Mouse (Mus musculus) thymus, postnatal 36 days (tissue): ENCODE results near the gene C2cd4d.

ENCODE experiments used
- DNase-seq, 2 experiments: peaks; one replicate each; pipeline ENCODE4 v3.0.0; 2022; ENCODE audit warnings: mixed read lengths in 2 of 2

The C2cd4d gene

DNA sequence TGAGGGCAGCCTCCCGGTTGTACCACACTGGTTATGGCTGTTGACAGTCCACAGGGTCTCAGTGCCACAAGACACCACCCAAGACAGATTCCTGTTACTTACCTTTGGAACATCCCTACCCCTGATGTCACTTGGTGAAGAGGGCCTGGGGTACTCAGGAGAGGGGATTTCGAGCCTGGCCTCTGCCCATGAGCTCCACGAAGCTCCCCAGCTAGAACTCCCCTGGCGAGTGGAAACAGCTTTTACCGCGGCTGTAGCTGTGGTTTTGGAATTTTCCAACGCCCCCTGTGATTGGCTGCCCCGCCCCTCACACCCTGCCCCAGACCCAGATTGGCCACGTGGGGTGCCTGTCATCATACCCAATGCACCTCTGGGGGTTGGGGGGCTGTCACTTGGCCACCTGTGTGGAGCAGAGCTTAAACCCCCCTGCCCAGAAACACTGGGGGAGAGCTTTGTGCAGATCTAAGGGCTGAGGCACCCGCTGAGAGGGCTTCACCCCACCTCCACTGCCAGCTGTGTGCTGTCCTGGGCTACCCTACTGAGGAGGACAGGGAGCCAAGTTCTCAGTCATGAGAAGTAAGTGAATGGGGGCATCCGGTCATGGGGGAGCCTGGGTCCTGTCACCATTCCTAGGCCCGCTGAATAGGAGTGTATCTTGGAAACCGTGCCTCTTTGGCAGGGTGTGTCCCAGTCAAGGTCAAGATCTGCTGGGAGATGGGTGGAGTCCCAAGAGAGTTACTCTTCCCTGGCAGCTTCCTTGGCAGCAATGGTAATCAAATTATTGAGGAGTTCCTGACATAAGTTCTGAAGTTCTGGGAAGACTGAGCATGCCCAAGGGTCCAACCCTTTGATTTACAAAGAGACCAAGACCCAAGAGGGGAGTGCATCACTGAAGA is 15.0 kb downstream of the C2cd4d start:
- peak; percentile 96 to 98 for DNase-seq

GRCm38 (mm10) chr3:94379831-94380510 is 17.7 kb downstream of the C2cd4d start:
- DNase-seq, result peak; percentile 30 to 31

- peak; percentile 64 to 75 for DNase-seq
These were observed 20.1 kb downstream of the C2cd4d start for GRCm38 (mm10) chr3:94382308-94382707.

GRCm38 (mm10) chr3:94383476-94383875 is 21.2 kb downstream of the C2cd4d start:
- peak; percentile 40 to 61 for DNase-seq

DNA sequence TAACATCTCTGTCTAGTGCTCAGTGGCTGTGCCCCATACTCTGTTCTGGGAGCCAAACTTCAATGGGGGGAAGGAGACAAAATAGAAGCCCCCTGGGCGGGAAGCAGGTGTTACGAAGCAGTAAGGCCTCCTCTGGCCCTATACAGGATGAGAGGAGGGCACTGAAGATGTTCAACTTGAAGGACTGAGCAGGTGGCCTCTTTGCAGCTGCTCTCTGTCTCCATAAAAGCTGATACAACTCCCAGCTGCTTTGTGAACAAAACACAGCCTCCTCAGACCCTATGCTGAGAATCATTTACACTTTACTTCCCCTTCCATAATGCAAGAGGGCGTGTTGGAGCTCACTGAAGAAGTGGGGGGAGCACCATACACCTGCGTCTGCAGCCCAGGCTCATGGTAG is 24.4 kb downstream of the C2cd4d start:
- DNase-seq, result peak; percentile 72 to 84

GRCm38 (mm10) chr3:94387391-94387790 is 25.2 kb downstream of the C2cd4d start:
- DNase-seq, result peak; percentile 35 to 56

DNA sequence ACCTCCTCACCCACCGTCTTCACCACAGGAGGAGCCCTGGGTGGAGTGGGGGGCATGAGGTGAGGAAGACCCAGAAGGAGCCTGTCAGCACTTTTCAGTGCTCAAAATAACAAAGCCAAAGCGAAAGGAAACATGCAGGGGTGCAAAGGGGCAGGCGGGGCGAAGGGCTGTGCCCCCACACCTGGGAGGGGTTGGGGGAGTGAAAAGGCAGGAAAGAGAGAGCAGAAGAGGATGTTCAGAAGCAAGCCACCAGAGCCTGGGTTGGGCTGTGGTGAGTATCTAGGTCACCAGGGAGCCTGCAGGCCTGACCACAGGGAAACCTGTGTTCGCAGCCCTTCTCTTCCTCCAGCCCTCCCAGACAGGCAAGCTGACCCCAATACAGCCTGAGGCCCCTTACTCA is 25.8 kb downstream of the C2cd4d start:
- peak; percentile 85 to 94 for DNase-seq

GRCm38 (mm10) chr3:94389420-94389819 is 27.2 kb downstream of the C2cd4d start:
- peak in 1 of 2 experiments; percentile 54 for DNase-seq

GRCm38 (mm10) chr3:94391001-94391400 is 28.8 kb downstream of the C2cd4d start:
- peak in 1 of 2 experiments; percentile 16 for DNase-seq

- no peak for DNase-seq
These were observed 29.9 kb downstream of the C2cd4d start for GRCm38 (mm10) chr3:94392128-94392527.

DNA sequence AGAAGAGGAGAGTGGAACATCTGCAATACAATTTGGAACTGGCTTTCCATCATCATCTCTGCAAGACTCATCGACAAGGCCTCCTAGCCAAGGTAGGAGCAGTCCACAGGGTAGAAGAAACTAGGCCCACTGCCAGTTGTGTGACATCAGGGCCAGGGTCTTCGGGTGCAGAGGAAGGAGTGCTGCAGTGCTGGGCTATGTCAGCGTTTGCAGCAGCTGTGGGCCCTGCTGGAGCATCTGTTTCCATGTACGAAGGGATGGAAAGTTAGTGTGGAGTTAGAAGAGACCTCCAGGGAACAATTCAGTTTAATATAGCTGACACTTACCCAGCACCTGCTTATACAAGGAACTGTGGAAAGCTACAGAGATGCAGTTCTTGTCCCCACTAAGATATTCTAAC is 30.8 kb downstream of the C2cd4d start:
- DNase-seq, result no peak

- no peak for DNase-seq
These were observed 34.1 kb downstream of the C2cd4d start for GRCm38 (mm10) chr3:94396336-94396735.

DNA sequence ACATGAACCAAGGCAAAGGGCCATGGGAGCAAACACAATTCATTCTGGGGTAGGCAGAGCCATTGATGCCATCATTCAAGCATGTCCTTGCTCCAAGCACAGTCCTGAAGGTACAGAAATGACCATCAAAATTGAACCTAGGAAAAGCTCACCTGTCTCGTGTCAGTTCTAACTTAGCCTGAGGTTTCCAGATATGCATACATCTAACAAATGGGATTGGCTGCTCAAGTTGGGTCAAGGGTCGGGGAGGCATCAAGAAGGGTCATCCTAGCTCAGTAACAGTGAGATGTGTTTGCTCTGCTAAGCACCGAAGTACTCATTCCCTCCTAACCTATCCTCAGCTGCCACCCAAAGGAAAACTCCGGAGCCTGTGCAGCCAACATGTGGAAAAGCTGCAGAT is 34.6 kb downstream of the C2cd4d start:
- no peak for DNase-seq

DNA sequence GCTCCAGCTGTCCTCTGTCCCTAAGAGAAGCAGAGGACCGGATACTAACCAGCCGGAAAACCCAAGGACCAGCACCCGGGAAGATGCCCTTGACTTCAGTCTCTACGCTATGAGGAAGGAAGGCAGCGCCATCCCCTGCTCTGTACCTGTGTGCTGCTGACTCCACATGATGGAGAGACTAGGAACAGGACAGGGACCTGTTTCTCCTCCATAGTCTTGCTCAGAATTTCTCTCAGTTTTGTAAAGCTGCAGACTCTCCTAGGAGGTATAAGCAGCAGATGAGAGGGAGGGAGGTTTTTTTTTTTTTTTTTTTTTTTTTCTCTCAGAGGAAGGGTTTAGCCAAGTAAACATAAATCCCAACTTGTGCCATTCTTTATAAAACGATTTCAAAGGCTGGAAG is 36.0 kb downstream of the C2cd4d start, which contains the start of gene Lingo4:
TSS of gene Lingo4 (plus strand) at position 301 of the 400 bp plus-strand sequence.
- DNase-seq, result peak in 1 of 2 experiments; percentile 20

- DNase-seq, result peak; percentile 52 to 72
These were observed 36.8 kb downstream of the C2cd4d start for GRCm38 (mm10) chr3:94398943-94399481.

DNA sequence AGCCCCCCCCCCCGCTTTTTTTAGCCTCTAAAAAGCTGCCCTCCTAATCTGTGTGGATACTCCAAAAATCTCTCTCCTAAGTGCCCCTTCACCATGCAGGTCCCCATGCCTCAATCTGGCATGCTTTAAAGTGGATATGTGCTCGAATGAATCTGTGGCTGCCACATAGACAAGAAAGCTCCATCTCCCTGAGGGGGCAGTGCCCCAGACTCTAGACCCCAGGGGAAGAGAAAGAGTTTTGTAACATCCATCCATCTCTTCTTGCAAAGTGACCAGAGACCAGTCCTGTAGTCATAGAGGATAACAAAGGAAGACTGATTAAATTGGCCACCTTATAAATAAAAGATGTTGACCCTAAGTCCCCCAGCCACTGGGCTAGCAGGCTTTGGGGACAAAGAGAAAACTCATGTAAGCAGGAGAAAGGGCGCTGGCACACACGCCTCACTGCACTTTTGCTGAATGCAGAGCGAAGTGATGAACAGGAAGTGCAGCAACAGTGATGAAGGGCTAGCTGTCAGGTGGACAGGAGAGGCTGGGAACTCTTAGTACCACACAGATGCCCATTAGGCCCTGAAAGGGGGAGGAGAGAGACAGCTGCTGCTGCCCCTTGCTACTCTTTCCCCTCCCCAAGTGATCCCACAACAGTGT is 37.5 kb downstream of the C2cd4d start:
- DNase-seq, result peak in 1 of 2 experiments; percentile 14

DNA sequence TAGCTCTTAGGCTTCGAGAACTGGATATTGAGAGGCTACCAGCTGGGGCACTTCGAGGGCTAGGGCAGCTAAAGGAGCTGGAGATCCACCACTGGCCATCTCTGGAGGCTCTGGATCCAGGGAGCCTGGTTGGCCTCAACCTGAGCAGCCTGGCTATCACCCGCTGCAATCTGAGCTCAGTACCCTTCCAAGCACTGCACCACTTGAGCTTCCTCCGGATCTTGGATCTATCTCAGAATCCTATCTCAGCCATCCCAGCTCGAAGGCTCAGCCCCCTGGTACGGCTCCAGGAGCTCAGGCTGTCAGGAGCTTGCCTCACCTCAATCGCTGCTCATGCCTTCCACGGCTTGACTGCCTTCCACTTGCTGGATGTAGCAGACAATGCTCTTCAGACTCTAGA is 40.2 kb downstream of the C2cd4d start:
- peak in 1 of 2 experiments; percentile 15 for DNase-seq

DNA sequence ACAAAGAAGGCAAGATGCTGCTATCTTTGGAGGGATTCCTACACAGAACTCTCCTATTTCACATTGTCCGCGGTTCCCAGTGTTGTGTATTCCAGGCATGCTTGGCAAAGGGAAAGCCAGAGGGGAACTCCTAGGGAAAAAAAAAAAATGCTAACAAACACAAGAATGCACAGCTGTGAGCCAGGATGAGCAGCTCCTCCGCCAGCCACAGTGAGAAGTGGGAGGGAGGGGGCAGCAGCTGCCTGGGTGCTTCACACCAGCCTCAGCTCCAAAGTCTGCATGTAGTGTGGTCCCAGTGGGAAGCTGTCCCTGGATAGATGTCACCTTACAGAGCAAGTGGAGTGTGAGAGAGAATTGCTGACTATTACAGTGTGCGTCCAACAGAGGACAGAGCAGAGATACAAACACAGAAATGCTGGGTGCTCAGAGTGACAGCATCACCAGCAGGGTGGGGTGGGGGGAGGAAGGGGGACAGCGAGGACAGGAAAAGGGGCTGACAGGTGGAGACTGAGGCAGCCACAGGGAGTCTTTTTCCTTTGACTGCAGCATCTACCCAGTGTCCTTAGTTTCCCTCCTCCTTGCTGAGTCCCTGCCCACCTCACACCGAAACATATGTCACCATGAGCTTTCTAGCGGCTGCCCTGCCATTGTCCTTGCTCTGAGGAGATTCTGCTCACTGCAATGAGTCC is 42.3 kb downstream of the C2cd4d start:
- peak; percentile 42 to 60 for DNase-seq

GRCm38 (mm10) chr3:94405561-94405960 is 43.3 kb downstream of the C2cd4d start:
- DNase-seq, result no peak

- peak in 1 of 2 experiments; percentile 73 for DNase-seq
These were observed 50.3 kb downstream of the C2cd4d start for GRCm38 (mm10) chr3:94412530-94412929.

- peak; percentile 95 to 98 for DNase-seq
These were observed 50.9 kb downstream of the C2cd4d start, which contains the start of gene Tdrkh for GRCm38 (mm10) chr3:94413031-94413679. Tdrkh (plus strand) TSS chr3:94413273.
